Mouse (Mus musculus): ENCODE results near the gene Ints3. TPM values are rescaled to one million over a fixed set of nuclear protein-coding genes. Genes with fewer than 3 reads are reported as not detected.

The Ints3 gene
- total RNA-seq, 2 experiments from 2014 or later: 57.0 to 62.0 TPM

DNA sequence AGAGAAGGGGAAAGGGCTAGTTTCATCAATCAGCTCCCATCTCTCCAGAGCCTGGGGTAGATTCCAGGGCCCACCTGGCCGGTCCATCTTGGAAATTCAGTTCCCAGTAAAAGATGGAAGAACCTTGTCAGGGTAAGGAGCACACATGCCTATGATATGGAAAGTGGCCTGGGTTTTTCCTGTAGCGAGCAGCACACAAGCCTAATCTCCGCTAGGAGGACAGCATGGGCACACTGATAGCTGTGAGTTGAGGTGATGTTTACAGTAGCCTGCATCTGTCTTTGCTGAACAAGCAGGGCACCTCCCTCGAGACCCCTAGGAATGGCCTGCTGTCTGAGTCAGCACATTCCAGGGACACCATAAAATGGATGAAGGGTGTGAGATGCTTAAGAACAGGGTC, 28.8 kb downstream of the Ints3 start:
- no peak for DNase-seq (ENCODE audit: extremely low spot score in 1 of 2, low spot score in 2 of 2)
- intact Hi-C loops (cut with DNase I): no loop called here

DNA sequence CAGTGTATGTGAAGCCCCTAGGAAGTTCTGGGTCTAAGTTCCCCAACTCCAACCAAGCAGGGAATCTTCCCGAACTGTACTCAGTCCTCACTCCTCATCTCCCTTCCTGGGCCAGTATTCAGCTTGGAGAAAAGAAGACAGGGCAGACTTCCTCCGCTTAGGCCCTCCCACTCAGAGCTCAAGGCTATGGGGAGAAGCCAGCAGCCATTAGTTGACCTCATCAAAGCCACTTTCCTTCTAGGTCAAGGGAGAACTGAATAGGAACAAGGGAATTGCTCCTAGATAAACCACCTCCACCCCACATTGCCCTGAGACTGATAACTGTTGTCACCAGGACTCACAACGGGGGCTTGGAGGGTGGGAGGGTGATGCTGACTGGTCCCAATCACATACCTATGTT, 29.3 kb downstream of the Ints3 start:
- no peak for DNase-seq (ENCODE audit: extremely low spot score in 1 of 2, low spot score in 2 of 2)
- intact Hi-C loops (cut with DNase I): no loop called here

DNA sequence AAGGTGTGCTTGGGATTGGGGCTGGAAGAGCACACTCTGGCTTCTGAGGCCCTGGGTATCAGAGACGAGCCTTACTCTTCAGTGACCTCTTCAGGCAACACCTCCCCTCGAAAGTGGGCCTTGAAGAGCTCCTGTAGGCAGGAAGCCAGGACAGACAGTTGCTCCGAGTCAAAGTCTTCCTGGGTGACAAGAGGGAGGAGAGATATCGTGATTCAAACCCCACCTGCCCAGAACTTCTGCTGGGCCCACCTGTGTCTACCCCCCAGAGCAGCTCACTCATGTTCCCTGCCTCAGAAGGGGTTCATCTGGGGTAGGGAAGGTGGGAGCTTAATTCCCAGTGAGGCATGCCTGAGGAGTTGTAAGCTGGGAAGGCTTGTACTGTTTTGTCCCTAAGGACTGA, 32.4 kb downstream of the Ints3 start:
- intact Hi-C loops (cut with DNase I): no loop called here
- DNase-seq (ENCODE audit: extremely low spot score in 1 of 2, low spot score in 2 of 2): no peak

DNA sequence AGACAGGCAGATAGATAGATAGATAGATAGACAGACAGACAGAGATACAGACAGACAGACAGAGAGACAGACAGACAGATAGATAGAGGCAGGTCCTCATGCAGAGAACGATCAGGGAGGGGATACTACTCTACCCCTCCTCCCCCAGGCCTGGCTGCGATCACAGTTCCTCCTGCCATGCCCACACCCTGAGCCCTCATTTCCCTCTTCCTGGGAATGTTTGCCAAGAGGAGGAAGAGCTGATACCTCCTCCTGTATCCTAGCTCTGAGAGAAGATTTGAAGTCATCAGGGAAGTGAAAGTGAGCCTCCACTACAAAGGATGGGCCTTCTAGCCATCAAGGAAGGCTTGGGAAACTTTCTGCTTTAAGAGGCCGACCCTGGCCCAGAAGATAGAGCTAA, 37.8 kb downstream of the Ints3 start:
- intact Hi-C loops (cut with DNase I): no loop called here
- no peak for DNase-seq (ENCODE audit: extremely low spot score in 1 of 2, low spot score in 2 of 2)

DNA sequence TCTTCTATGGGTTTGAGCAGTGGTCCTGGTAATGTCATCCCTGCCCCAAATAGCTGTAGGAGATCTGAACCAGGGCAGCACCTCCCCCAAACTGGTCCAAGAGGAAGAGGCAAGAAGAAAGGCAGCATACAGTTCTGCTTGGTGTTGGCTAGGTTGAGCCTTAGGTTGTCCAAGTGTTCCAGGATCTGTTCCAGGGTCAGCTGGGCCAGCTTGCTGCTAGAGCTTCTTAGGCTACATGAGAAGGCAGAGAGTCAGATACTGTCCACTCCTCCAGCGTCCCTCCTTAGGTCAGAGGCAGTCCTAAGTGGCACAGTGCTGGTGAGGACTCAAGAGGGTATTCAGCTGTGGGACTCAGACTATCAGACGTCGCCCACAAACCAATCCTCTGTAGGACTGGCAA, 40.8 kb downstream of the Ints3 start:
- intact Hi-C loops (cut with DNase I): no loop called here
- no peak for DNase-seq (ENCODE audit: extremely low spot score in 1 of 2, low spot score in 2 of 2)

DNA sequence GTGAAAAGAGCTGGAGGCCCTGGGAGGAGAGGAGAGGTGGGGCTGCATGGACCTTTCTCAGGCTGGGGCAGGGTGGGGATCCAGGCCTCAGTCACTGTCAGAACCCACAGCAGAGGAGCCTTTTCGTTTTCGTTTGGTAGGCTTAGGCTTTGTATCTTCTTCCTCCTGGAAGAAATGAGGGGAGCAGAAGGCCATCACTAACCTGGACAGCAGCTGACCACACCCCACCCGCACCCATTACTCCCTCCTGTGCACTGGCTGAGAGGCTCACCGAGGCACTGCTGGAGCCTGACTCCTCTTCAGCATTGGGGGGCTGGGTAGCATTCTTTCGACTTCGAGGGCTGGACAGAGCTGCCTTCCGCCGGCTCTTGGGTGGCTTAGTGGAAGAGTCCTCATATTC, 41.5 kb downstream of the Ints3 start:
- intact Hi-C loops (cut with DNase I): no loop called here
- no peak for DNase-seq (ENCODE audit: extremely low spot score in 1 of 2, low spot score in 2 of 2)

DNA sequence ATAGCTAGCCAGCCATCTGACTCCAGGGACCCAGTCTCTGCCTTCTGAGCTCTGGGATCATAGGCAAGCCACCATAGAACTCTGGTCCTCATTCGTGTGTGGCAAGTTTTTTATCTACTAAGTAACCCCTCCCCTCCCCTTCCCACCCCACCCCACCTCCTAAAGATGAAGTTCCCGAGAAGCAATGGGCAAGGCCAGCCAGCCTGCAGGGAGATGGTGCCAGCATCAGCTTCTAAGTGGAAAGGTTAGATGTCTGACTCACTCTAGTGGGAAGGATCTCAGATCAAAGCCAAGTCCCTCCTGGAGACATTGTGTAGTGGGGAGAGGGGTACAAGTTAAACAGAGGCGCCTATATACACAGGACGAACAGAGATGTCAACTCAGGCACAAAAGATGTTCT, 42.4 kb downstream of the Ints3 start:
- DNase-seq (ENCODE audit: extremely low spot score in 1 of 2, low spot score in 2 of 2): no peak
- intact Hi-C loops (cut with DNase I): no loop called here

DNA sequence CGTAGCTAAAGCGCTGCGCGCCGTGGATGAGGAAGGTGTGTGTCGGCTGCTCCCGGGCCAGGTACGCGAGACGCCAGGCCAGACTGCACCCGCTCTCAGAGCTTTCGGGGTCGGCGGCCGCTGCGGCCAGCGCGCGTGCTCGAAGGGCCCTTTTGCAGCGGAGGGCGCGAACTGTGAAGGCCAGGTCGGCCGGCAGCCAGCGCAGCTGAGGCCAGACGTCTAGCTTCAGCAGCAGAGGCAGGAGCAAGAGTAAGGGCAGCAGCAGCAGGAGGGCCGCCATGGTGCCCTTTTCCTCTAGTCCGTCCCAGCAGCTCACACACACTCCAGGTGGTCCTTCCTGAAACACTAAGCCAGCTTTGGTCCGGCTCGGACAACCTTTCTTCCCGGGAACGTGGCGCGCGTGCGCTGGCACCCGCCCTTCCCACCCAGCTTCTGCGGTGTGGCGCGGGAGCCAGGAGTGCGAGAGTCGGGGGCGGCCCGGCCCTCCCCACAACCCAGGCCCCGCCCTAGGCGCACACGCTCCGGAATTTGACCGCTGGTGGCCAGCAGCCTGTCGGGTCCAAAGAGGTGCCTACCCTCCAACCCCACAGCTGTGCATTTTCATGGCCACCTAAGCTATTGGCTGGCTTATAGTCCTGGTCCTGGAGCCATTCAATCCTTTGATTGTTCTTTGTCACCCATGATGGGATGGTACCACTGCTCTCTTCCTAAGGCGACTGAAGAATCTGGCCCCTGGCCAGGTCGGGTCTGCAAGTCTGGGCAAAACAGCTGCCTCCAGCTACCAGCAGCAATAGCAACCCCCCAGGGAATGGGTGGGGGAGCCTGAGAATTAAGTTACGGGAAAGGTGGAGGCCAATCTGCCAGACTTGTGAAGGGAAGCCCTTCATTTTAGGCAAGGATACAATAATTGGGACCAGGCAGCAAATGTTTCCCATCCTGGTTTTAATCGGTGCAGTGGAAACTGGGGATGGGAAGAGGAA, 43.6 kb downstream of the Ints3 start, which contains the start of gene Slc27a3:
TSS of gene Slc27a3 (minus strand) at position 428 of the 980 bp plus-strand sequence.
- peak; percentile 26 to 73 for DNase-seq (ENCODE audit: extremely low spot score in 1 of 2, low spot score in 2 of 2)
- intact Hi-C loops (cut with DNase I): no loop called here

DNA sequence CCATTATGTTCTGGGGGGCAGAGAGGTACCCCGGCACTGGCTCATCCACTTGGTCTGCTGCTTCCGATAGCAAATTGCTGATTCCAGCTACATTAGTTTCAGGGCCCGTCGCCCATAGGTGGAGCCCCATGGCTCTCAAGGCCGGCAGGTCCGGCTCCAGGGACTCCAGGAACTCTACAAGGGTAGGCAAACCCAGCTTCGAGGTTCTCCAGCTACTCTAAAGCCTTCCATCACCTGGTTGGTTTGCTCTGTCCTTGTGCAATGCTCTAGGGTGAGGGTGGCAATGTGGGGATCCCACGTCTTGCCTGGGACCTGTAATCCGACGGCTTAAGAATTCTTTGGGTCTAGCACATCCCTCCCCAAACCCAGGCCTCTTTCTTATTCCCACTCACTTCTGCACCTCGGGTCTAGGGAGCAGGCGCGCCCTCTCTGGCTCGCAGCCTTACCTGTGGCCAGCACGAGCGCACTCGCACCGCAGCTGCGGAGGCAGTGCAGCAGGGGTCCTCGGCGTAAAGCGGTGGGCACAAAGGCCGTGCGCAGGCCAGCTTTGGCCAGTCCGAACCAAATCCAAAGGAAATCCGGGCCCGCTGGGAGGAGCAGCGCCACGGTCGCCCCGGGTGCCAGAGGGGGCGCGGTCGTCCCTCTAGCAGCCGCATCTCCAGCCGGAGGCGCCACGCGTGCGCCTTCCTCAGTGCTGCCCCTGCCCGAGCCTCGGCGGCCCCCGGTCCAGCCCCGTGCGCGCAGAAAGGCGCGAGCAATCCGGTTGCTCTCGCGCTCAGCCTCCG, 44.5 kb downstream of the Ints3 start:
- peak in 1 of 2 experiments; percentile 76 for DNase-seq (ENCODE audit: extremely low spot score in 1 of 2, low spot score in 2 of 2)
- intact Hi-C loops (cut with DNase I): no loop called here

DNA sequence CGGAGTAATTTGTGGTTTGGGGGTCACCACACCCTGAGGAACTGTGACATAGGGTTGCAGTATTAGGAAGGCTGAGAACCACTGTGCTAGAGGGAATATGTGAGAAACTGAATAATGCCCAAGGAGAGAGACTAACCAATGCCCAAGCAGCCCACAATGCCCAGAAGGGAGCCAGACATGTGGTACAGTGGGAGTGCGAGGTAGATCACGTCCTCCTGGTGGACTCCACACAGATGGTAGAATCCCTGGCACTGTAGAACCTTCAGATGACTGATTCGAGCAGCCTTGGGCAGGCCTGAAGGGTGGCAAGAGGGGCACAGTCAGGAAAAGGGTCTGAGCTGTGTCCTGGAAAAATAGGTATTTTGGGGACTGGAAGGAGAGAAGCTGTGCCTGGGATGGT, 45.2 kb downstream of the Ints3 start:
- intact Hi-C loops (cut with DNase I): no loop called here

DNA sequence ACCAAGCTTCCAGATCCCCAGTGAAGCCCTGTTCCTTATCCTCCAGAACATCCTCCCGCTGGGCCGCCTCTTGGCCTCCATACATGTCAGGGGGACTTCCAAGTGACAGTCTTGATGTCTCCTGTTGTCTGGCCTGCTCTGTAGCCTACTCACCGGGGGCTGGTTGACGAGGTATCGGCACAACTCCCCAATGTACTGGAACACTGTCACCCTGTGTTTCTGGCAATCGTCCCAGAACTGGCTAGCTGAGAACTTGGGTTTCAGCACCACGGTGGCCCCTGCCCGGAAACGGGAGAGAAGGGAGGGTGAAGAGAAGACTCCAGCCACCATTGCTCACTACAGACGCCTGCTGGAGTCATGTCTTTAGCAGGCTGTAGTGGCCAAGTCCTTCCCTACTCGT, 45.9 kb downstream of the Ints3 start:
- intact Hi-C loops (cut with DNase I): no loop called here
- peak in 1 of 2 experiments; percentile 73 for DNase-seq (ENCODE audit: extremely low spot score in 1 of 2, low spot score in 2 of 2)

More for the DNA sequence above, 45.2 kb downstream of the Ints3 start:
- no peak for DNase-seq (ENCODE audit: extremely low spot score in 1 of 2, low spot score in 2 of 2)

DNA sequence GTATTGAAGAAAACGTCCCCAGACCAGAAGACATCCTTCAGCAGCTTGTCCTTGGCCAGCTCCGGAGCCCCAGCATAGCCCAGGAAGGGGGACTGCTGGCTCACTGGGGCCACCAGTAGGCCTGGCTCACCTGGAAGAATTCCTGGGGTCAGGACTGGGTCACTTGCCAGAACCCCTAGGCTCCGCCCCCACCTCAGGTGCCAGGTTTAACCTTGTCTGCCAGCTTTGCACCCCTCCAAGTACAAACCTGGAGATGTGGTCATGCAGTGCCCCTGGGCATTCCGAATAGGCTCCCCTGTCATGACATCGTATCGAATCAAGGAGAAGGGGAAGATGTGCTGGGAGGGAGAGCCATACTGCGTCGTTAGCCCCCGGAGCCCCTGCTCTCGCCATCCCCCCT, 46.6 kb downstream of the Ints3 start:
- intact Hi-C loops (cut with DNase I): no loop called here
- DNase-seq (ENCODE audit: extremely low spot score in 1 of 2, low spot score in 2 of 2): no peak

DNA sequence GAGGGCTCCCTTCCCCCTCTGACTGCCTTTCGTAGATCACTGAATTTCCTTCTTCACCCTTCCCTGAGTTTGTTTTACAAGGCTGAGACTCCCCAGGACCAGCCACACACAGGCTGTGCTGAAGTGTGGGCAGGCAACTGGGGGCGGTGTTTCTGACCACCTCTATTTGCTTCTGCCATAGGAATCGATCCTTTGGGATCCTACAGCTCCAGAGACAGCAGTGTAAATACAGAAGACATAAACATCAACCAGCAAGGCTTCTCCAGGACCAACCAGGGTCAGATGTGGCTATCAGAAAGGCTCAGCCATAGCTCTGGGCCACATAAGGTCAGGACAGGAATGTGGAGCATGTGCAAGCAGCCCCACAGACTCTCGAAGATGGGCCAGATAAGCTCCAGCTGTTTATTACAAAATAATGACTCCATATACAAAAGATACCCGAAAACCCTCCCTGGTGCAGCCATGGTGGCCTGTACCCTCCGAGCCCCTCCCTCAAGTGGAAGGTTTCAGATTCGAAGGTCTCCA, 48.5 kb downstream of the Ints3 start:
- intact Hi-C loops (cut with DNase I): no loop called here

DNA sequence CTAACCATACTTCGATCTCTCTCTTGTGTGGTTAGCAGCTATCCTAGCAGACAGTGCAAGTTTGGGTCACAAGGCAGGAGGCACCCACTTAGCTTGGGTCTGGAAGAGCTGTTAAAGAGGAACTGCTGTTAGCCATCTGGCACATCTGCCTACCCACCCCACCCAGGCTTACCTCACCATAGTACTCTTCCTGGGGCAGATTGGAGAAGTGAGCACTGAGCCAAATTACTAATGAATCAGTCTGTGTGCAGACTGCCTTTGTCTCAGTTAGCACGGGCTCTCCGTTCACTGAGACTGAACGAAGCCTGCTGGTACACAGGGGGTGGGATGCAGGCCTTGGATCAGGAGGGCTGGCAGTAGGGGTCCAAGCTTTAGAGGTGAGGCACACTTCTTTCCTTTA, 49.7 kb downstream of the Ints3 start:
- no peak for DNase-seq (ENCODE audit: extremely low spot score in 1 of 2, low spot score in 2 of 2)
- intact Hi-C loops (cut with DNase I): no loop called here

More for the DNA sequence above, 48.5 kb downstream of the Ints3 start:
- DNase-seq (ENCODE audit: extremely low spot score in 1 of 2, low spot score in 2 of 2): no peak

DNA sequence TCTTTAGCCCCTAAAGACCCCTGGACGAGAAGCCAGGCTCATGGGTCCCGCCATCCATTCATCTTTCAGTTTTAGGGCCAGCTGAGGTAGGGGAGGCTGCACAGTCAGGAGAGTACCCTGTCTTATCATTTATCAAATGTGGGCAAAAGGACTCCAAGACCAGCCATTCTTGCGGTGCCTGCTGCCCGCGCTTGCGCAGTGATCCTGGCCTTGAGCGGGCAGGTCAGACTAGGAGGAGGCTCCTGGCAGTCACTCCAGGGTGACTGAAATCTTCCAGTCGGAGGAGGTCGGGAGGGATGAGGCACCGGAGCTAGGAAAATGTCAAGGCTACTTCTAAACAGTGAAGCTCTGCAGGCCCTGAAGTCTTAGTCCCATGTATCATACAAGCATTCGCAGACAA, 51.7 kb downstream of the Ints3 start:
- intact Hi-C loops (cut with DNase I): no loop called here
- no peak for DNase-seq (ENCODE audit: extremely low spot score in 1 of 2, low spot score in 2 of 2)

DNA sequence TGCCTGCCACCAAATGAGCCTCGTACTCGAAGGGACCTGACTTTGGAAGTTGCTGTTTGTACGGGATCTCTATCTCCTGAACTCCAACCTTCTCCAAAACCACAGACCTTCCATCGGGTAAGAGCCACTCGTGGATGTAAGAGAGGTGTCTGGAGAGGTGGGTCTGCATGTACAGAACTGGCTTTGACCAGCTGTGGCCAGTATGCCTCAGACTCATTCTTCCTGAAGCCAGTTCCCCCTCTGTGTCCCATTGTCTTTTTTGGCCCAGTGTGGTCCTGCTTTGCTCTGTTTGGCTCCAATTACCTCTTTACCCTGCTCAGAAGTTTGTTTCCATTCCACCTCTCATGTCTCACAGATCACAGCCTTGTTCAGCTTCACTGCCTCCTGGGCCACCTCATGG, 54.9 kb downstream of the Ints3 start:
- DNase-seq (ENCODE audit: extremely low spot score in 1 of 2, low spot score in 2 of 2): no peak
- intact Hi-C loops (cut with DNase I): no loop called here

DNA sequence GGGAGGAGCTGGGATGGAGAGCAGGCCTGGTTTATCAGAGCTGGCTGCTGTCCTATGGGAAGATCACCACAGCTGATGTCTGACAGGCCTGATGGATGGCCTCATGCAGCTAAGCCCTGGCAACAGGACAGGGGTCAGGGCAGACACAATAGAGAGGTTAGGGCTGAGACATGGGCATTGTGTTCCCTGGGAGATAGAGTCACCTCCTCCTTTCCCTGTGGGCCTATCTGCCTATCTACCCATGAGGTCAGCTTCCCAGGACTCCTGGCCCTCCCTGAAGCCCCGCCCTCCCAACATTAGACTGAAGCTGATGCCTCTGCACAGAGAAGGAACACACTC, 57.2 kb downstream of the Ints3 start:
- intact Hi-C loops (cut with DNase I): no loop called here
- no peak for DNase-seq (ENCODE audit: extremely low spot score in 1 of 2, low spot score in 2 of 2)

DNA sequence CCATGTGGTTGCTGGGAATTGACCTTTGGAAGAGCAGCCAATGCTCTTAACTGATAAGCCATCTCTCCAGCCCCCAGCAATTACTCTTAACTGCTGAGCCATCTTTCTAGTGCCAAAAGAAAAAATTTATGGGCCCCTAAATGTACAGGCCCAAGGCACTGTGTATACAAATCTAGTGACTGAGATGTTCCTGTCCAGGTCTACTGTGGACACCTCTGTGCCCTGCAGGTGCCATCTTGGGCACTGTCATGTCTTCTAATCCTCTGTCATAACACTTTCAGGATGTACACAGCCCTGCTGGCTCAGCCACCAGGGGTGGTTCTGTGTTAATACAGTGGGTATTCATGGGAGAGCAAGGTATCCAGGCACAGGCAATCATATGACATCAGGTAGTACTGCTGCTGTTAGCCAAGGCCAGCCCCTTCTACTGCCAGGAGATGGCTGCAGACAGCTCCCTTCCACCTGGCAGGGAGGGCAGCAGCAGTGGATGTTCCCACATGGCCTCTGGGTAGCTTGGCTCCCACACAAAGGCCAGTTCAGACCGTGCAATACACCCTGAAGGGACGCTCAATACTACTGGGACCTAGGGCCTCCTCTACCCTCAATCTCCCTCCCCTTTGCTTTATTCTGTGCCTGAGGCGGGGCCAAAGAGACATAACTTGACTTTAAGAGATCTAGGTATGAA, 57.7 kb downstream of the Ints3 start:
- intact Hi-C loops (cut with DNase I): no loop called here
- no peak for DNase-seq (ENCODE audit: extremely low spot score in 1 of 2, low spot score in 2 of 2)

DNA sequence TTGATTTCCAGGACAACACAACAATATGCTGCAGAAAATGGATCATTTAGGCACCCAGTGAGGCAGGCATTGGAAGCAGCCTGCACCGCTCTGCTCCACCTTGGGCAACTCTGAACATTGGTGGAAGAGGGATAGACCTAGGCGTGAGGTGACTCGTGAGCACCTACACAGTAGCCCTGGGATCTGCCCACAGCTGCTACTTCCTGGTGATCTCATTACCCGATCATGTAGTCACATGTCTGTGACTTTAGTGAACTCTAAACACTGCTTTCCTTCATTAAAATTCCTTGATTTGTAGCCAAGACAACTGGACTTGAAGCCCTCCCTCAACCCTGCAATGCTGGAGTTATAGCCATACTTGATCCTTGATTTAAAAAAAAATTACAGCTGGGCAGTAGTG, 59.1 kb downstream of the Ints3 start:
- DNase-seq (ENCODE audit: extremely low spot score in 1 of 2, low spot score in 2 of 2): no peak
- intact Hi-C loops (cut with DNase I): loop anchor here (5.0 kb wide), 3 partner anchors 82 to 157 kb away; partner anchors contain the start of genes Dennd4b and Gatad2b
